Mouse (Mus musculus): ENCODE results near the gene Tdrd3. TPM values are rescaled to one million over a fixed set of nuclear protein-coding genes. Genes with fewer than 3 reads are reported as not detected.

Gene Tdrd3
- polyA plus RNA-seq, 1 experiment, result 1.9 TPM

DNA sequence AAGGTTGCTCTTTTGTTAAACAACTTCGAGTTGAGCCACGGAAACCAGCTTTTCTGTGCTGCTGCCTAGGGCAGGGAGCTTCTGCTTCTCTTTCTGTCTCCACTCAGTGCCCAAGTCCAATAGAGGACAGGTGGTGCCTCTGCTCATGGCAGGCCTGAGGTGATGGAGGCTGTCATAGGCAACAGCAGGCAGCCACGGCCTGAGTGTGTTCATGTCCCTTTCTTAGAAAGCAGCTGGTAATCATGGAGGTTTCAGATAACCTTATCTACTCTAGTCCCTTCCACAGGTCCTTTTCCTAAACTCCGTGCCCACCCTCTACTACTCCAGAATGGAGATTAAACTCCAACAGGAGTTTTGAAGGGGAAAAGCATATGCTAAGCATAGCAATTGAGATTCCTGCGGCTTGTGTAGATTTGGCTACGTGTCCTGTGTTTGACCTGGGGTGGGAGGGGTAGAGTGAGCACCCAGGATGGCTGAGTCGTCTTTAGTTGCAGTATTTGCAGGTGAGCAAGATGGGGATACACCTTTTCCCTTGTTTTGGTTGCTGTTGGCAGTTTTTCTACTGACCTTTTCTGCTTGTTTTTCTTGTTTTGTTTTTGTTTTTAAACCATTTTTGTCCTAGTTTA is 10.0 kb downstream of the Tdrd3 start:
- no peaks in the 10 kb centered on the region for H3K36me3 ChIP-seq (ENCODE audit: control insufficient read depth, insufficient read depth, low read length)
- WGBS, result 84% methylated on average over 7 of the region's 7 CpGs
- H3K27me3 ChIP-seq (ENCODE audit: control insufficient read depth, insufficient read depth, low read length), result no peaks in the 10 kb centered on the region
- H3K4me1 ChIP-seq (replicated peaks; ENCODE audit: control insufficient read depth, insufficient read depth, low read length), result no peaks in the 10 kb centered on the region
- DNase-seq, result no peak
- H3K4me3 ChIP-seq (ENCODE audit: control insufficient read depth, insufficient read depth, low read length), result no peak overlapping the region
- TF ChIP-seq POLR2A (IDR thresholded peaks at IDR 0.05; ENCODE audit: control insufficient read depth, extremely low read depth, insufficient read depth, low read length, poor library complexity), result no peak
- TF ChIP-seq CTCF (IDR thresholded peaks at IDR 0.05; ENCODE audit: borderline replicate concordance, control insufficient read depth, extremely low read depth, insufficient read depth, low read length, poor library complexity), result no peak
- no peak overlapping the region for H3K27ac ChIP-seq (ENCODE audit: control insufficient read depth, insufficient read depth, low read length)

DNA sequence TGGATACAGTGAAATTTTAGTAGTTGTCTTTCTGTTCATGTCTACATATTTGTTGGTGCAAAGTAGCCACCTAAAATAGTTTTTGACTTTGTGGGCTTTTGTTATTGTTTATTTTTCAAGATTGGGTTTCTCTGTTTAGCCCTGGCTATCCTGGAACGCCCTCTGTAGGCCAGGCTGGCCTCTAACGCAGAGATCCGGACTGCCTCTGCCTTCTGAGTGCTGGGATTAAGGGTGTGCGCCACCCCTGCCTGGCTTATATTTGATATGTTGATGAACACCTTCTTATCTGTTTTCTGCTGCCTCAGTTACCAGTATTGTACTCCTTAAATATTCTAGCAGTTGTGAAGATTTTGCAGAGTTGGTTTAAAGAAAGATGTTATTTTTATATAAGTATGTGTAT is 10.6 kb downstream of the Tdrd3 start:
- no peak for DNase-seq
- 97% methylated on average over 4 of the region's 4 CpGs for WGBS
- TF ChIP-seq POLR2A (IDR thresholded peaks at IDR 0.05; ENCODE audit: control insufficient read depth, extremely low read depth, insufficient read depth, low read length, poor library complexity) (no peak), CTCF (IDR thresholded peaks at IDR 0.05; ENCODE audit: borderline replicate concordance, control insufficient read depth, extremely low read depth, insufficient read depth, low read length, poor library complexity) (no peak)
- Histone ChIP-seq H3K27me3 (ENCODE audit: control insufficient read depth, insufficient read depth, low read length) (no peaks in the 10 kb centered on the region), H3K27ac (ENCODE audit: control insufficient read depth, insufficient read depth, low read length) (no peak overlapping the region), H3K36me3 (ENCODE audit: control insufficient read depth, insufficient read depth, low read length) (no peaks in the 10 kb centered on the region), H3K4me3 (ENCODE audit: control insufficient read depth, insufficient read depth, low read length) (no peak overlapping the region), H3K4me1 (replicated peaks; ENCODE audit: control insufficient read depth, insufficient read depth, low read length) (no peaks in the 10 kb centered on the region)

GRCm38 (mm10) chr14:87427659-87428289 is 11.3 kb downstream of the Tdrd3 start:
- no peaks in the 10 kb centered on the region for H3K4me1 ChIP-seq (replicated peaks; ENCODE audit: control insufficient read depth, insufficient read depth, low read length)
- no peaks in the 10 kb centered on the region for H3K36me3 ChIP-seq (ENCODE audit: control insufficient read depth, insufficient read depth, low read length)
- TF ChIP-seq CTCF (IDR thresholded peaks at IDR 0.05; ENCODE audit: borderline replicate concordance, control insufficient read depth, extremely low read depth, insufficient read depth, low read length, poor library complexity), result no peak
- TF ChIP-seq POLR2A (IDR thresholded peaks at IDR 0.05; ENCODE audit: control insufficient read depth, extremely low read depth, insufficient read depth, low read length, poor library complexity), result no peak
- no peak overlapping the region for H3K4me3 ChIP-seq (ENCODE audit: control insufficient read depth, insufficient read depth, low read length)
- no peak for DNase-seq
- 70% methylated on average over 5 of the region's 5 CpGs for WGBS
- H3K27ac ChIP-seq (ENCODE audit: control insufficient read depth, insufficient read depth, low read length), result no peak overlapping the region
- no peaks in the 10 kb centered on the region for H3K27me3 ChIP-seq (ENCODE audit: control insufficient read depth, insufficient read depth, low read length)

DNA sequence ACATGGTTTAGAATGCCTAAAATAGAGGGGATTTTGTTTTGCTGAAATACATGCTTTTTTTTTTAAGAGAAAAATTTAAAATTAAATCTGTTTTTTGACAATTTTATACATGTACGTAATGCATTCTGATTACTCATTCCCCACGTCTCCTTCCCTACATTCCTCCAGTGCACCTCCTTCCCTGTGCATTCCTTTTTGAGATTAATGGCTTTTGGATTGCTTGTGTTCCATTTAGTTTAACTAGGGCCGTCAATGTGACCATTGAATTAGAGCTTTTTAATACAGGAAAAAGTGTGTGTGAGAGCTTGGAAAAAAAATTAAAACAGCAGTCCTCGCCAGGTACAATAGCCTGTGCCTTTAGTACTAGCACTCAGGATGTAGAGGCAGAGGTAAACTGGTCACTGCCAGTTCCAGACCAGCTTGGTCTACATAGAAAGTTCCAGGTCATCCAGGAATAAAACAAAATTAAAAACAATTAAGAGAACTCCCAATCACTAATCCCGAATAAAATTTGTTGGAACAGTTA is 17.0 kb downstream of the Tdrd3 start:
- Histone ChIP-seq H3K4me3 (ENCODE audit: control insufficient read depth, insufficient read depth, low read length) (no peak overlapping the region), H3K27ac (ENCODE audit: control insufficient read depth, insufficient read depth, low read length) (no peak overlapping the region), H3K36me3 (ENCODE audit: control insufficient read depth, insufficient read depth, low read length) (no peaks in the 10 kb centered on the region), H3K27me3 (ENCODE audit: control insufficient read depth, insufficient read depth, low read length) (no peaks in the 10 kb centered on the region), H3K4me1 (replicated peaks; ENCODE audit: control insufficient read depth, insufficient read depth, low read length) (no peaks in the 10 kb centered on the region)
- no peak for TF ChIP-seq POLR2A (IDR thresholded peaks at IDR 0.05; ENCODE audit: control insufficient read depth, extremely low read depth, insufficient read depth, low read length, poor library complexity)
- TF ChIP-seq CTCF (IDR thresholded peaks at IDR 0.05; ENCODE audit: borderline replicate concordance, control insufficient read depth, extremely low read depth, insufficient read depth, low read length, poor library complexity), result no peak
- DNase-seq, result no peak
- WGBS, result 95% methylated on average over 5 of the region's 5 CpGs

- Histone ChIP-seq H3K36me3 (ENCODE audit: control insufficient read depth, insufficient read depth, low read length) (no peaks in the 10 kb centered on the region), H3K4me1 (replicated peaks; ENCODE audit: control insufficient read depth, insufficient read depth, low read length) (peaks cover 3% of the 10 kb centered on the region), H3K27me3 (ENCODE audit: control insufficient read depth, insufficient read depth, low read length) (no peaks in the 10 kb centered on the region), H3K27ac (ENCODE audit: control insufficient read depth, insufficient read depth, low read length) (no peak overlapping the region), H3K4me3 (ENCODE audit: control insufficient read depth, insufficient read depth, low read length) (no peak overlapping the region)
- no peak for DNase-seq
- TF ChIP-seq CTCF (IDR thresholded peaks at IDR 0.05; ENCODE audit: borderline replicate concordance, control insufficient read depth, extremely low read depth, insufficient read depth, low read length, poor library complexity), result no peak
- TF ChIP-seq POLR2A (IDR thresholded peaks at IDR 0.05; ENCODE audit: control insufficient read depth, extremely low read depth, insufficient read depth, low read length, poor library complexity), result no peak
- WGBS, result 95% methylated on average over 4 of the region's 4 CpGs
Observed at GRCm38 (mm10) chr14:87435382-87435781, 18.9 kb downstream of the Tdrd3 start.

DNA sequence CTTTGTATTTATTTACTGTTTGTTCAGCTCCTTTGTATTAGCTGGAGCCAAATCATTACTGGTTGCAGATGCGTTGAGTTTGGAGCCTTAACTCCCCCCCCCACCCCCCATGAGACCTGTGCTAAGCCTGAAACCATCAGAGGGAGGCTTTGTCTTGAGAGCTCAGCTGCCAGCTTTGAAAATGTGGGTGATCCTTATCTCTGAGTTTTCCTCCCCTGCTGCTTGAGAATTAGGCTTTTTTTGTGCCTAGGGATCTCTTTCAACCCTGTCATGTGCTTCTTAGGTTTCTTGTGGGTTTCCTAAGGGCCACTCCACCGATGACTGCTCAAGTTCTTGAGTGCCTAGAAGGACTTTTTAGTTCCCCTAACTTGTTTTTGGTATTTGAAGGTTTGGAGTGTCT is 23.3 kb downstream of the Tdrd3 start:
- no peak overlapping the region for H3K4me3 ChIP-seq (ENCODE audit: control insufficient read depth, insufficient read depth, low read length)
- no peak for DNase-seq
- H3K27me3 ChIP-seq (ENCODE audit: control insufficient read depth, insufficient read depth, low read length), result no peaks in the 10 kb centered on the region
- no peaks in the 10 kb centered on the region for H3K36me3 ChIP-seq (ENCODE audit: control insufficient read depth, insufficient read depth, low read length)
- H3K4me1 ChIP-seq (replicated peaks; ENCODE audit: control insufficient read depth, insufficient read depth, low read length), result peaks cover 3% of the 10 kb centered on the region
- 3% methylated on average over 2 of the region's 2 CpGs for WGBS
- TF ChIP-seq CTCF (IDR thresholded peaks at IDR 0.05; ENCODE audit: borderline replicate concordance, control insufficient read depth, extremely low read depth, insufficient read depth, low read length, poor library complexity) (no peak), POLR2A (IDR thresholded peaks at IDR 0.05; ENCODE audit: control insufficient read depth, extremely low read depth, insufficient read depth, low read length, poor library complexity) (no peak)
- no peak overlapping the region for H3K27ac ChIP-seq (ENCODE audit: control insufficient read depth, insufficient read depth, low read length)

Measured in thymus, adult 2 months (tissue).